Mouse (Mus musculus) heart, adult 8-10 months (tissue): ENCODE data around the gene Ugt1a1. TPM values are rescaled to one million over a fixed set of nuclear protein-coding genes. Genes with fewer than 3 reads are reported as not detected.
"Not testable (repeated sequence)": the region's sequence is repeated elsewhere in the genome, so short reads cannot be mapped to it uniquely, and the experiment has no call there.

Experiments
- DNase-seq: peaks from one replicate; pipeline ENCODE4 v3.0.0; 2022; ENCODE audit warnings: low spot score
- total RNA-seq, 4 experiments: library from RNA; stranded (reverse); gene quantifications; 2 replicates each; pipeline ENCODE4 v1.2.4; 2022

Gene Ugt1a1
- not detected for total RNA-seq

GRCm38 (mm10) chr1:88211812-88212211 is at the start of gene Ugt1a1:
Gene Ugt1a1 (plus strand): TSS chr1:88211959.
- no peak for DNase-seq

GRCm38 (mm10) chr1:88165711-88166110 is 46.0 kb upstream of the Ugt1a1 start, which contains the start of gene Ugt1a5:
Gene Ugt1a5 (plus strand): TSS chr1:88166012.
- DNase-seq = no peak

- not testable (repeated sequence) for DNase-seq
Measured at GRCm38 (mm10) chr1:88172190-88172589, 39.6 kb upstream of the Ugt1a1 start.

GRCm38 (mm10) chr1:88179657-88180056 is 32.1 kb upstream of the Ugt1a1 start:
- no peak for DNase-seq

GRCm38 (mm10) chr1:88186325-88186935 is 25.3 kb upstream of the Ugt1a1 start:
- DNase-seq = no peak

DNA sequence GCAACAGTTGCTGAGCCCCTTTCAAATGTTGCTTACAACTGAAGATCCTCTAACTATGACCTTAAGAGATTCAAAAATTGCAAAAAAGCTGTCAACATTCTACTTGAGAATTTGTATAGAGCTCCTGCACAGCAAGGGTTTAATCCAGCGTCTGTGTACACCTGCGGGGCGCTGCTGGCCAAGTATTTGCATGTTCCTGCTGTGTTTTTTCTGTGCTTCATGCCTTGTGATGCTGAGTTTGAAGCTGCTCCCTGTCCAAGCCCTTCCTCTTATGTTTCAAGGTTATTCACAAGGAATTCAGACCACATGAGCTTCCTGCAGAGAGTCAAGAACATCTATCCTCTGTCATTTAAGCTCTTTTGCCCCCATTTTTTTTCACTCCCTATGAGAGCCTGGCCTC is 19.6 kb upstream of the Ugt1a1 start:
- DNase-seq = no peak

DNA sequence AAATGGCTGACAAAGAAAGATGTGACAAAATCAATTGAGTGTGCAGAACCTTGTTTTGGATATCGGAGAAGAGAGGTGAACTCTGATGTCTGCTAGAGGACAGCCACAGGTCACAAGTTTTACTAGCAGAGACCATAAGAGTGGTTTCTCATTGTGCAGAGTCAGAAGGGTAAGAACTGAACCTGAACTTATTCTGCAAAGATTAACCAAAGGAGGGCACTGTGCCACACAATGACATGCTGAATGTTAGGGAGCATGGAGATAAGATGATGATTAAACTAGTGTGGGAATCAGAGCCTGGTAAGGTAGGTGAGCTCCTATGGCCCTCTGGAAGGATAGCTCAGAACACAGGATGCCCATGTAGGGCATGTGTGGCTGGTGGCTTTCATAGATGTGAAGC is 16.1 kb upstream of the Ugt1a1 start:
- no peak for DNase-seq

DNA sequence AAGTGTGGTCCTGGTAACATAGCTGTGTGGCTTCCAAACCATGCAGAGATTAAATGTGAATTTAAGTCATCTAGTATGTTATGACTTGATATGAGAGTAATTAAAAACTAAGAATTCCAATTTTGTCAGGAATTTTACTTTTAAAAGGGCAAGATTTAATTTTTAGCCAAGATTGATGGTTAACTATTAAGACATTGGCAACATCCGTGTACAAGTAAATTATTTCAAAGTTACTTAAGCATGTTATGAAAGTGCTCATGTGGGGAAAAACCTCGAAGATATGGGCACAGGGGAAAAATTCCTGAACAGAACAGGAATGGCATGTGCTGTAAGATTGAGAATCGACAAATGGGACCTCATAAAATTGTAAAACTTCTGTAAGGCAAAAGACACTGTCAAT is 14.3 kb upstream of the Ugt1a1 start:
- DNase-seq = no peak

- DNase-seq = no peak
Measured at GRCm38 (mm10) chr1:88199996-88200395, 11.8 kb upstream of the Ugt1a1 start.

DNA sequence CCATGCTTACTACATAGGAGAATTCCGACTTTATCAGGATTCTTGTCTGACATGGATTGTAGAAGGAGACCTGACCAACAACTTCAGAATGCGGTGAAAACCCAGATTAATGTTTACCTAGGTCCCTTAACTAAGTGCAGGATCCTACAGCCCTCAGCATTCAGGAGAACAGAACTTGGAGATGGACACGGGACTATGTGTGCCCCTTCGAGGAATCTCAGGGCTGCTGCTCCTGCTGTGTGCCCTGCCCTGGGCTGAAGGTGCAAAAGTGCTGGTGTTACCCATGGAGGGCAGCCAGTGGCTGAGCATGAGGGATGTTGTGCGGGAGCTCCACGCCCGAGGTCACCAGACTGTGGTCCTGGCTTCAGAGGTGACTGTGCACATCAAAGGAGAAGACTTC is 11.3 kb upstream of the Ugt1a1 start, which contains the start of gene Ugt1a2:
TSS of gene Ugt1a2 (plus strand) at position 146 of the 400 bp plus-strand sequence.
- DNase-seq = no peak

GRCm38 (mm10) chr1:88205294-88205922 is 6.4 kb upstream of the Ugt1a1 start, which contains the start of gene Dnajb3:
Gene Dnajb3 (minus strand): TSS chr1:88205782.
- no peak for DNase-seq

DNA sequence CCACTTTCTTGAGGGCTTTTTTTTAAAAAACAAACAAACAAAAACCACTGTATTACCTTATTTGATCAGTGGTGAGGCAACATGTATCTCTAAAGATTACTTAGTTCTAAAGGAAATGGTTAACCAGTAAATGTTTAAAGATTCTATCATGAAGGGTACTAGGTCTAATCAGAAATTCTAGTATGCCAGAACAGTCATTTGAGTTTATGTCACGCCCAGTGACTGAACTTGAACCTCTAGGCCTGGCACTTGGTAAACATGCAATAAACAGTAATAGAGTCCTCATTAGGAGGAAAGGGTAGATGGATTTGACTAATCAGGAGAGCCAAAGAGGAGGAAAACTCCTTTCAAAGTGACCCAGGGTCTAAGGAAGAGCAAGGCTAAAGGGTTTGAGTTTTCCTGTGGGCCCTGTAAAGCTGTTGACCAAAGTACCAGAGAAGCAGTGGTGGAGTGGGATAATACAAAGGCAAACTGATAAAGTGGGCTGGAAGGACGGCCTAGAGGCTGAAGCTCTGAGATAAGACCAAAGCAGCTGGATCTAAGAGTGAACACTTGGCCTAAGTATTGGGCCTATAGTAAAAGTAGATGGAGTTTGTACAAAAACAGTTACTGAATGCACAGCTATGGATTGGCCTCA is 4.8 kb upstream of the Ugt1a1 start:
- no peak for DNase-seq

DNA sequence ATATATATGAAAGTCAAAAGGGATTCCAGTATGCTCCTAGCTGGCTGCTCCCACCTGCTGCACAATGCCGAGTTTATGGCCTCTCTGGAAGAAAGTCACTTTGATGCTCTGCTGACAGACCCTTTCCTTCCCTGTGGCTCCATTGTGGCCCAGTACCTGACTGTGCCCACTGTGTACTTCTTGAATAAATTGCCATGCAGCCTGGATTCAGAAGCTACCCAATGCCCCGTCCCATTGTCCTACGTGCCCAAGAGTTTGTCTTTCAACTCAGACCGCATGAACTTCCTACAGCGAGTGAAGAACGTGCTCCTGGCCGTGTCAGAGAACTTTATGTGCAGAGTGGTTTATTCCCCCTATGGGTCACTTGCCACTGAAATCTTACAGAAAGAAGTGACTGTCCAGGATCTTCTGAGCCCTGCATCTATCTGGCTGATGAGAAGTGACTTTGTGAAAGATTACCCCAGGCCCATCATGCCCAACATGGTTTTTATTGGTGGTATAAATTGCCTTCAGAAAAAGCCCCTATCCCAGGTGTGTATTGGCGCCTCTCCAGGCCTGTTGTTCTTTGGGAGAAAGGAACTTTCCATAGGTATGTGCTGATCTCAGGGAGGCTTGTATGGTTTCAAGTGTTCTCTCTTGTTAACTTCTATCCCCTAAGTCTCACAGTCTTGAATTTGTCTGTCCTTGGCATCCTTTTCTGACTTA is 734 bp downstream of the Ugt1a1 start:
- peak; percentile 5 for DNase-seq

GRCm38 (mm10) chr1:88213061-88213460 is 1.3 kb downstream of the Ugt1a1 start:
- DNase-seq = no peak

DNA sequence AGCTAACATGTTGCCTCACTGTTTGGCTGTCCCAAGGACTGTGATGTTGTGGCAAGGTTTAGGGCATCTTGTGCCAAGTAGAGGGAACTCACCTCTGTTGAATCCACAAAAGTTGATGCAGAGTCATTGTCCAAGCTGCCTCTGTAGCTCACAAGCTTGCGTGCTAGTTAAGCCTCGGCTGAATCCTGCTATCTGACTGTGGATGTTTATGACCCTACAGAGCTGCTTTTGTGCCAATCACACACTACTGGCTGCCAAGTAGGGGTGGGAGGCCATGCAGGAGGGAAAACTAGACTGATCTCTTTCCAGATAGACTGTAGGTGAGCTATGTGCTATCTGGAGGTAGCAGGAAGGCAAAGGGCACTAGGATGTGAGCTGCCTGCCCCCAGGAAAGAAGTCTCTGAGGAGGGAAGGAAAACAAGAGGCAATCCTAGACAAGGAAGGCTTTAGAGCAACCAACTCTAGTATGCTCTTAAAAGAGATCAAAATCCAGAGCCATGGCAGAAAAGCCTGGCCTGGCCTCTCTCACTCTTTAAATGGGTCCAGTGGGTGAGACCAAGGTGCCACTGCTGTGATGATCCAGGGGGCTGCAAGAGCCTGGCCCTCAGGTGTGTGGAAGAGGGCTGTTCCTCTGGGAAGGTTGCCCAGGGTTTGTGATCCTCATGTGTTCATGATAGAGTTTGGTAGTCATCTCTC is 2.2 kb downstream of the Ugt1a1 start:
- peak; percentile 9 for DNase-seq

DNA sequence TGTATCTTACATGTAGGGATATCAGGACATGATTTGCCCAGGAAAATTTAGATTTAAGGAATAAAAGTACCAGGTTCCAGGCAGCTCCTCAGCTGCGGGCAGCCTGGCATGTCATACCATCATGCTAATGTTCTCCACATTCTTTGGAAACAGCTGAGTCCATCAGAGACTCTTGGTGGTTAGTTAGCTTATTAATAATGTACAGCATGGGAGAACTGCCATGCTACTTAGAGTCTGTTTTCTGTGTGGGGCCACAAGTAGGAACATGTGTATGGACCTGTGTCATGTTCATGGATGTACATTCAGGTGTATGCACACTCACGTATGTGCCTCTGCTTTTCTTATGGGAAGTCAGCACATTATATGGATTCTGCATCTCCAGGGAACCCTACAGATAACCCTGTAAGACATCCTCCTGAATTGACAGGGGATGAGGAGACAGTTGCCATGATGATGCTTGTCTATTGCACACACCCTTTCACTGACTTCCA is 2.7 kb downstream of the Ugt1a1 start:
- peak; percentile 9 for DNase-seq

GRCm38 (mm10) chr1:88215466-88216380 is 4.0 kb downstream of the Ugt1a1 start:
- DNase-seq = peak; percentile 5

DNA sequence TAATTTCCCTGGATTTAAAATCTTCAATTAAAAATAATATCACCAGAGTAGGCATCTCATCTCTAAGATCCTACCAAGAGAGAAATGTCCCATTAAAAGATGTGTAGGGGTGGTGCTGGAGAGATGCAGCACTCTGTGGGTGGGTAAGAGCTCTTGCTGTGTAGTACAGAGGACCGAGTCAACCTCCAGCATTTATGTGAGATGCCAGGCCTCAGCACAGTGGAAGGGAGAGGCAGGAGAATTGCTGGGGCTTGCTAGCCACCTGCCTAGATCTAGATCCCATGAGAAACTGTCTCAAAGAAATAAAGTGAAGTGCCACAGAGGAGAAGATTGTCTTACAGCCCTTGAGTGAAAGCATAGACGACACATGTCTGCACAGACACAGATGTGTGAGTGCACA is 4.8 kb downstream of the Ugt1a1 start:
- DNase-seq = no peak

DNA sequence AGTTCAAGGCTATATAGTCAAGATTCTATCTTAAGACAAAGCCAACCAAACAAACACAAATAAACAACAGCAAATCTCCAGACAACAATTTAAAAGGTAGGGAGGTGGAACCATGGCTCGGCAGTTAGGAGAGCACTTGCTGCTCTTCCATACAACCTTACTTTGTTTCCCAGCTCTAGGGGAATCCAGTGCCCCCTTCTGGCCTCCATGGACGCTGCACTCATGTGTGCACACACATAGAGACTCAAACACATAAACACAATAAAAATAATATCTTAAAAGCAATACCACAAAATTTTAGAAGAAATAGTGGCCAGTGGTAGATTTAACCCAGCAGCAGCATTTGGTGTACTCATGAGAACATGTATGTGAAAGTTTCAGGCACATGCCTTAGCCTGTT is 5.4 kb downstream of the Ugt1a1 start:
- DNase-seq = peak; percentile 4

DNA sequence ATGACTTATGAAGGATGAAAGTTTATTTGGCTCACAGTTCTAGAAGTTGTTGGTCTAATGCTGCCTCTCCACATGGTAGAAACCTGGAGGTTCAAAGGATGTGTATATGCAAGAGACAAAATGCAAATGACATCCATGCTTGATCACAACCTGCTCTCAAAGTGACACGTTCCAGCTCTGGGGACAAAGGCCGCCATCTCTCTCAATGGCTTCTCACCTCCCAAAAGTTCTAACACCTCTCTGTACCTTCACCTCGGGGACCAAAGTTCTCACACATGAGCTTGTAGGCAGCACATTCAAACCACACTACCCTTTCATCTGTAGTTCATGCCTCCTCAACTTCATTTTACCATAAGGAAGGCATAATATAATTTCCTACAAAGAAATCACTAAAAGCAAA is 5.8 kb downstream of the Ugt1a1 start:
- peak; percentile 5 for DNase-seq
